Mouse (Mus musculus) forebrain, postnatal 0 days (tissue): ENCODE results near the gene Fggy. TPM values are rescaled to one million over a fixed set of nuclear protein-coding genes. Genes with fewer than 3 reads are reported as not detected.

ENCODE experiments used
- ATAC-seq: fragments of 200-750 bp; cut with Nextera tagmentation; 2 replicates; pipeline ENCODE4 v1.8.0; 2017; ENCODE audit warnings: mild to moderate bottlenecking, moderate library complexity
- DNase-seq: peaks from one replicate; pipeline ENCODE4 v3.0.0-alpha.2; 2015
- H3K27ac ChIP-seq: fragments of 300-500 bp; sonication (generic); 2 replicates; pipeline ENCODE4 v1.5.1; 2014; ENCODE audit warnings: low read depth, mild to moderate bottlenecking, antibody characterized with exemption, low read length, moderate library complexity, mixed read lengths
- H3K27me3 ChIP-seq: fragments of 300-500 bp; sonication (generic); 2 replicates; pipeline ENCODE4 v1.6.1; 2014; ENCODE audit warnings: mild to moderate bottlenecking, low read length, mixed read lengths; ENCODE audit not compliant: insufficient read depth
- H3K36me3 ChIP-seq: fragments of 300-500 bp; sonication (generic); 2 replicates; pipeline ENCODE4 v1.6.1; 2014; ENCODE audit warnings: mild to moderate bottlenecking, moderate library complexity; ENCODE audit not compliant: insufficient read depth
- H3K4me1 ChIP-seq: fragments of 300-500 bp; sonication (generic); 2 replicates; pipeline ENCODE4 v1.6.1; 2014; ENCODE audit warnings: antibody characterized with exemption; ENCODE audit not compliant: insufficient read depth
- H3K4me2 ChIP-seq: fragments of 300-500 bp; sonication (generic); 2 replicates; pipeline ENCODE4 v1.6.1; 2014; ENCODE audit warnings: low read depth, mild to moderate bottlenecking, moderate library complexity
- H3K4me3 ChIP-seq: fragments of 300-500 bp; sonication (generic); 2 replicates; pipeline ENCODE4 v1.5.1; 2014; ENCODE audit warnings: low read depth, low read length, mixed read lengths
- H3K9ac ChIP-seq: fragments of 300-500 bp; sonication (generic); 2 replicates; pipeline ENCODE4 v1.6.1; 2014; ENCODE audit warnings: mild to moderate bottlenecking
- H3K9me3 ChIP-seq: fragments of 300-500 bp; sonication (generic); 2 replicates; pipeline ENCODE4 v1.6.1; 2016; ENCODE audit warnings: low read length
- CTCF ChIP-seq: sonication (generic); IDR thresholded peaks from 2 replicates; pipeline ENCODE4 v1.5.1; 2016; ENCODE audit warnings: antibody characterized with exemption, control low read depth, low read depth
- WGBS: fragments of 180-500 bp; shearing (Covaris S2); extraction: QIAGEN DNeasy Blood & Tissue Kit; methylation state at CpG from one replicate; pipeline ENCODE4 v1.1.7; 2014; 5-methylcytosine and 5-hydroxymethylcytosine counted together
- polyA plus RNA-seq: library from polyadenylated mRNA; unstranded; fragments of >200 nt; fragmentation: Nextera tagmentation; extraction: Ambion mirVana; gene quantifications from 2 replicates; pipeline ENCODE4 v1.2.1, GENCODE M21; 2015
- total RNA-seq: library from RNA; depleted of rRNA; stranded (reverse); fragments of >200 nt; gene quantifications from 2 replicates; pipeline ENCODE4 v1.2.3, GENCODE M21; 2014

Gene Fggy
- total and polyA plus RNA-seq, 2 experiments from 2014 or later = 4.8 to 4.9 TPM

DNA sequence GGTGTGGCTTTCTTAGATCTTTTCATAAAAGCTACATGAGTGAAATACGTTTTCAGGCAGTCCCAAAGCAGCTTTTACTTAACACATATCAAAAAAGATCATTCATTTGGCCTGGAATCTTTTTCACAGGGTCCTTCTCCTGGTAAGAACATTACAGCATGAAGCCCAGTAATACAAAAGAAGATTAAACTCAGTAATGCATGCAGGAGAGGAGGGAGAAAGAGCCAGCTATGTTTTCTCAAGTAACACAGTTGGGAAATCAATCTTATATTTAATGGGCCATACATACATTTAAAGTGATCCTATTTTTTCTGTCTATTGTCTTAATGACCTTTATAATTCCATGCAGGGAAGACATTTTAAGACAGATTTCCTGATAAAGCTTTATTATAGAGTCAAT is 282.6 kb downstream of the Fggy start:
- no peak overlapping the region for H3K27ac ChIP-seq
- ATAC-seq = no peak
- no peak for TF ChIP-seq CTCF
- H3K27me3 ChIP-seq = no peaks in the 10 kb centered on the region
- no peak overlapping the region for H3K4me2 ChIP-seq
- no peaks in the 10 kb centered on the region for H3K4me1 ChIP-seq
- H3K9ac ChIP-seq = no peak overlapping the region
- 35% methylated on average over 1 of the region's 1 CpGs for WGBS
- H3K9me3 ChIP-seq = no peaks in the 10 kb centered on the region
- no peak overlapping the region for H3K4me3 ChIP-seq
- DNase-seq = no peak
- no peaks in the 10 kb centered on the region for H3K36me3 ChIP-seq

- TF ChIP-seq CTCF = no peak
- DNase-seq = no peak
- no peak overlapping the region for H3K27ac ChIP-seq
- WGBS = 31% methylated on average over 6 of the region's 6 CpGs
- no peaks in the 10 kb centered on the region for H3K27me3 ChIP-seq
- H3K36me3 ChIP-seq = no peaks in the 10 kb centered on the region
- H3K4me1 ChIP-seq = no peaks in the 10 kb centered on the region
- ATAC-seq = no peak
- H3K9ac ChIP-seq = no peak overlapping the region
- no peaks in the 10 kb centered on the region for H3K9me3 ChIP-seq
- no peak overlapping the region for H3K4me2 ChIP-seq
- no peak overlapping the region for H3K4me3 ChIP-seq
These were observed 283.2 kb downstream of the Fggy start for GRCm38 (mm10) chr4:95840389-95841053.

GRCm38 (mm10) chr4:95845981-95846617 is 288.8 kb downstream of the Fggy start:
- DNase-seq (no peak), ATAC-seq (no peak)
- Histone ChIP-seq H3K9me3 (no peaks in the 10 kb centered on the region), H3K4me3 (no peak overlapping the region), H3K4me1 (no peaks in the 10 kb centered on the region), H3K4me2 (no peak overlapping the region), H3K36me3 (no peaks in the 10 kb centered on the region), H3K27ac (no peak overlapping the region), H3K27me3 (no peaks in the 10 kb centered on the region), H3K9ac (no peak overlapping the region)
- WGBS = 53% methylated on average over 6 of the region's 6 CpGs
- no peak for TF ChIP-seq CTCF

DNA sequence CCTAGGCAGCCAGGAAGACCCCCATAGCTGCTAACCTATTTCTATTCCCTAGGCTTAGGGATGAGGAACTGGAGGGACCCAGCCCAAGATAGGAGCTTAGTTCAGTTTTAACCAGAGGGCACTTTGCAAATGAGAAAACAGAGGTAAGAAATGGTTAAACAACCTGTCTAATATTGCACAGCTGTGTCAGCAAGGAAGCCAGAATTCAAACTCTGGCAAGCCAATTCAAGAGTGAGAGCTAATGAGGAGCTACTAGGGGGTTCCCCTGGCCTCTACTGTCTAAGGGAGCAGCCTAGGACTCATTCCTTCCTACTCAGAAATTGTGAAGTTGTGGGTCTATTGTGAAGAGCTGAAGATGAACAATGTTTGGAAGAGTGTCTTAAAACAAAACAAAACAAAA is 289.9 kb downstream of the Fggy start:
- no peak overlapping the region for H3K4me2 ChIP-seq
- ATAC-seq = no peak
- H3K4me1 ChIP-seq = no peaks in the 10 kb centered on the region
- no peak overlapping the region for H3K27ac ChIP-seq
- H3K4me3 ChIP-seq = no peak overlapping the region
- no peaks in the 10 kb centered on the region for H3K36me3 ChIP-seq
- H3K9me3 ChIP-seq = no peaks in the 10 kb centered on the region
- H3K27me3 ChIP-seq = no peaks in the 10 kb centered on the region
- no peak for TF ChIP-seq CTCF
- no peak for DNase-seq
- no peak overlapping the region for H3K9ac ChIP-seq

DNA sequence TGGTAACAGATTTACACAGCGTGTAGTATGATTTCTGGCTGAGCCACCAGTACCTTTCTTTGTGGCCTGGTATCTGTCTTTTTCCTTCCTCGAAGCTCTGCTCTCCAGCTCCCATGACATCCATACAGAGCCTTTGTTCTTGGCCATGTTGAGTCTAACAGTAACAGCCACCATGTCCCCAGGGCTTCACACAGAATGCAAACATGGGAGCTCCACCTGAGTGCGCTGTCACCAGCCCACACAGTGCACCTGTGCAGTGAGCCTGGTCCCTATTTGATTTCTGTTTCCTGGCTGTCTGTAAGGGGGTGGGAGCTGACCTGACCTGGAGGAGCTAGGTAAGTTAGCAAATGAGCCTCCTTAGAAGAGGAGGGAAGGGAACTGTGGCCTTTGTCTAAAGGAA is 290.4 kb downstream of the Fggy start:
- H3K4me3 ChIP-seq = no peak overlapping the region
- no peak for ATAC-seq

DNA sequence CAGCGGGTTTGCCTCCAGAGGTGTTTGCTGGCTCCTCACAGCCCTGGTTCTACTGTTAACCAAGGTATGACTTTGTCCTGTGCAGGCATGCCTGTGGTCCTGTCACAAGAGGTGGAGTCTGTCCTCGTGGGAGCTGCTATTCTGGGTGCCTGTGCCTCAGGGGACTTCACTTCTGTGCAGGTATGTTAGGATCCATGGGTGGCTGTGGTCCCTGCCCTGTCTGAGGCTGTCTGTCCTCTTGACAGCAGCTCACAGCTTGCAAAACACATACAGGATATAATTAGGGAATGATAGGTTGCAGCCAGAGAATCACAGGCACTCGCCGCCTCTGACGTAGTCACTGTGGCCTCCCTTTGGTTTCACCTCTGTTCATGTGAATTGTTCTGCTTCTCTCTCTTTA is 292.2 kb downstream of the Fggy start:
- Histone ChIP-seq H3K4me2 (no peak overlapping the region), H3K36me3 (no peaks in the 10 kb centered on the region), H3K27ac (no peak overlapping the region), H3K4me1 (no peaks in the 10 kb centered on the region), H3K4me3 (no peak overlapping the region), H3K9ac (no peak overlapping the region), H3K27me3 (no peaks in the 10 kb centered on the region), H3K9me3 (no peaks in the 10 kb centered on the region)
- 70% methylated on average over 5 of the region's 5 CpGs for WGBS
- TF ChIP-seq CTCF = no peak
- DNase-seq (no peak), ATAC-seq (no peak)

More for the DNA sequence above, 290.4 kb downstream of the Fggy start:
- H3K27ac ChIP-seq = no peak overlapping the region
- no peaks in the 10 kb centered on the region for H3K4me1 ChIP-seq
- 86% methylated on average over 3 of the region's 3 CpGs for WGBS
- no peak overlapping the region for H3K9ac ChIP-seq
- no peaks in the 10 kb centered on the region for H3K9me3 ChIP-seq
- no peak for DNase-seq
- H3K4me2 ChIP-seq = no peak overlapping the region
- TF ChIP-seq CTCF = no peak
- no peaks in the 10 kb centered on the region for H3K27me3 ChIP-seq
- H3K36me3 ChIP-seq = no peaks in the 10 kb centered on the region

- DNase-seq (no peak), ATAC-seq (no peak)
- WGBS = 88% methylated on average over 6 of the region's 6 CpGs
- TF ChIP-seq CTCF = no peak
- Histone ChIP-seq H3K36me3 (no peaks in the 10 kb centered on the region), H3K9me3 (no peaks in the 10 kb centered on the region), H3K27me3 (no peaks in the 10 kb centered on the region), H3K4me2 (no peak overlapping the region), H3K4me3 (no peak overlapping the region), H3K4me1 (no peaks in the 10 kb centered on the region), H3K9ac (no peak overlapping the region), H3K27ac (no peak overlapping the region)
These were observed 292.9 kb downstream of the Fggy start for GRCm38 (mm10) chr4:95850044-95850739.
